Mouse (Mus musculus) heart, postnatal 4 days (tissue): ENCODE results near the gene Esyt1. TPM values are rescaled to one million over a fixed set of nuclear protein-coding genes. Genes with fewer than 3 reads are reported as not detected.
"Not testable (repeated sequence)": the region's sequence is repeated elsewhere in the genome, so short reads cannot be mapped to it uniquely, and the experiment has no call there.

Experiments used
- DNase-seq: peaks from one replicate; pipeline ENCODE4 v3.0.0; 2021
- total RNA-seq, 2 experiments: library from RNA; stranded (reverse); gene quantifications; 2 replicates each; pipeline ENCODE4 v1.2.3; 2021

The Esyt1 gene
- 10 to 100 TPM; 28.4 to 31.3 TPM for total RNA-seq

- peak; percentile 94 for DNase-seq
Measured at GRCm38 (mm10) chr10:128525671-128526308, at the start of gene Esyt1. Gene Esyt1 (minus strand): TSS chr10:128525871.

DNA sequence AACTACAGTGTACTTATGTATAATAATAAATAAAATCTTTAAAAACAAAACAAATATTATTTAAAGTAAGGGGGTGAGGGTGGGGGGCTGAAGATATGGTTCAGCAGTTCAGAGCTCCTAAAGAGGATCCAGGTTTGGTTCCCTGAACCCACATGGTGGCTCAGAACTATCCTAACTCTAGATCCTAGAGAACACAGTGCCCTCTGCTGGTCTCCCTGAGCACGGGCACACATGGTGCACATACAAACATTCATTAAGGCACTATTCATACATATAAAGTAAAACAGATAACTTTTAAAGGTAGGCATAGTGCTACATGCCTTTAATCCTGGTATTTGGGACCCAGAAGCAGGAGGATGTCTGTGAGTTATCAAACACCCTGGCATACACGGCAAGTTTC is 49.4 kb upstream of the Esyt1 start:
- DNase-seq: no peak

DNA sequence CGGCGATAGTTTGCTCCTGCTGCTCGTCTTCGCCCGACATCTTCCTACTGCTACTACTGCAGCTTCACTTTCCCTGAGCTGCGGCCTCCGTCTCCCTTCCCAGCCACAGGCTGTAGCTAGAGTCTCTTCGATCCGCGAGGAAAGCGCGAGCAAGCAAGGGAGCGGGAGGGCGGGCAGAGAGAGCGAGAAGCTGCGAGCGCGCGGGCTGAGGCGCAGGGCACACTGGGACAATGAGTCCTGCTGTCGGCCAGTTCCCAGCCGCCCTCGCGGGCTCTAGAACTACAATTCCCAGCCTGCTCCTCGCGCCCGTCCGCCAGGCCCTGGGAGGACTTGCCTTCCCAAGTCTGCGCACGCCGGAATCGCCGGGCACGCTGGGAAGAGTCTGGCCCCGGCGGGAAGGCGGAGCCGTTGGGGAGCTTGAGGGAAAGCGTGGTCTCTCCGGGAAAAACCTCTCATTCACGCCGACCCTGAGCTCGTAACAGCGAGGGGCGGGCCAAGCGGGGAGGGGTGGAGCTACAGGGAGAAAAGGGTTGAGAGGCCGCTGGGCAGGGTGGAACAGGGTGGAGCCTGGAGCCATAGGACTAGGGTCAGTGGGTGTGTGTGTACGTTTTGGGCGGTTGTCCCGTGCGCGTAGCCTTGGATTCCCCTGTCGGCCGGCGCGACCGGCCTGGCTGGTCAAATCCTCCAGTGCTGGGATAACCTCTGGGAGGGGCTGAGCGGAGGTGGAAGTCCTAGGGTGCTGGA is 40.3 kb upstream of the Esyt1 start, which contains the start of gene Pa2g4:
Pa2g4 (minus strand) TSS at position 200 of the 744 bp plus-strand sequence.
- DNase-seq: peak; percentile 98

DNA sequence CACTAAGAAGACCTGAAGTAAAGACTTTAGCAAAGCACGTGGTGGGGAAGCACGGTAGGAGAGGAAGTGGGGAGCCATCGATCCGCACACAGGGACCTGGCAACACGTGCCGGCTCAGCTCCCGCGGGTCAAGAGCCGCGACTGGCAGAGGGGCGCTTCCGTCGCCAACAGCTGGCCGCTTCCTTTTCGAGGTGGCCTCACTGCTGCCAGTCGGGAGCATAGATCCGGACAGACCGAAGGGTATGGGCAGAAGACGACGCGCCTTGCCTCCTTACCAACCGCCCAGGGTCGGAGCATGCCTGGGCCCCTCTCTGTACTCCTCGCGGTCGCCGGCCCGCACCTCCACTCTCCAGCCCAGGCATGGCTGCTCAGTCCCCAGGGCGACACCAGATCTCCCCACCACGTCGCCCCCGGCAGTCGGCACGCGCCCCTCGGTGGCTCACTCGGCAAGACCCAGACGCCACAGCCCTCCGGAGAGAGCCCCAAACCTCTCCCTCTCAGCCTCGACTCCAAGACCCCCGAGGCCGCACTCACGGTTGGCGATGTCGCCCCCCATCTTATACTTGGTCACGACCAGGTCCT is 39.6 kb upstream of the Esyt1 start:
- DNase-seq: peak; percentile 59

- DNase-seq: no peak
Measured at GRCm38 (mm10) chr10:128563544-128563943, 37.9 kb upstream of the Esyt1 start.

DNA sequence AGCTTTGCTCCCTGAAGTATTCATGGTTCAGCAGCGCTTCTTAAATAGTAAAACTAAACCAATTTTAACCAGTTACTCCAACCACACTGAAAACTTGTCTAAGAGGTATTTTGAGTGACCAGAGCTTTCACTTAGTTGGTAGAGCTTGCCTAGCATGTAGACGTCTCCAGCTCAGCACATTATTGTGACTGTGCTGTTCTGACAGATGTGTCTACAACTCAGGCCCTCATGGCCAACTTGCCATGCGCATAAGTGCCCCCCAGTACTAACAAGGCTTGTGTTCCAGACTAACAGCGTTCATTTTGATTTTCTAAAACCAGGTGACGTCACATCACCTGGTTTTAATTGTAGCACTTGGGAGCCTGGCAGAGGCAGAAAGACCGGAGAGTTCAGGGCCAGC is 31.3 kb upstream of the Esyt1 start:
- no peak for DNase-seq

DNA sequence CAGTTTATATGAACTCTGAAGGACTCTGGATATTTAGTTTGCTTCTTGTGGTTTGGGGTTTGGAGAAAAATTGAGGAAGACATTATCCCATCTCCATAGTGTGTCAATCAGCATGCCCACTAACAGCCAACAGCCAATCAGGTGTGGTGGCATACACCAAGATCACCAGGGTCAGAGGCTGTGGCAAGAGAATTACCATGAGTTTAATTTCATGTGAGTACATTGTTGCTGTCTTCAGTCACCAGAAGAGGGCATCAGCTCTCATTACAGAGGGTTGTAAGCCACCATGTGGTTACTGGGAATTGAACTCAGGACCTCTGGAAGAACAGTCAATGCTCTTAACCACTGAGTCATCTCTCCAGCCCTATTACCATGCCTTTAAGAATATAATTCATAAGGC is 30.6 kb upstream of the Esyt1 start:
- no peak for DNase-seq

- not testable (repeated sequence) for DNase-seq
Measured at GRCm38 (mm10) chr10:128555567-128555966, 29.9 kb upstream of the Esyt1 start.

DNA sequence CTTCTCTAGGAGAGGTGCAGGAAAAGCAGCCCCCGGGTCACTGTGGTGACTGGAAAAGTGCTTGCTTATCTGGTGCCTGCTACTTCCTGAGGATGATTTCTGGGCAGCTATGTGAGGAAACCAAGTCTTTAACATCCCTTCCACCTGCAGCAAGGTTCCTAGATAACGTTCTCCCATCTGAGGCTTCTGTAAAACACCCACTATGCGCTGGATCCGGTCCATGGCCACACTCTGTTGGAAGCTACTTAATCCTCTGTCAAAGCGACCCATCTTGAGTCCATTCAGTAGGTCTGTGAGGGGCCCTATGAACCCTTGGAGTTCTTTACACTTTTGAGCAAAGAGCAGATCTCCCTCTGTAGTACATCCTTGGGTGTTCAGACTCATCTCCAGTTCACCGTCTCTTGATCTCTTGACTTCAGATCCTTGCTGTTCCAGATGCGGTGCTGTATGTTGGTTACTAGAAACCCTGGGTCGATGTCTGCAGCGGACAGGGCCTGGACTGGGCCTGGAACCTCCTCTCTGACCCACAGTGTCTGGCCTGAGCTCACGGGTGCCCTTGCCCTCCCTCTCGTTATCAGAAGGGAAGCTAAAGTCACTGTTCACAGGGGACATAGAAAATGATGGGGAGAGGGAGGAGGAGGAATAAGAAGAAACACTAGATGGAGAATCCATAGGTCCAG is 24.6 kb upstream of the Esyt1 start:
- not testable (repeated sequence) for DNase-seq

DNA sequence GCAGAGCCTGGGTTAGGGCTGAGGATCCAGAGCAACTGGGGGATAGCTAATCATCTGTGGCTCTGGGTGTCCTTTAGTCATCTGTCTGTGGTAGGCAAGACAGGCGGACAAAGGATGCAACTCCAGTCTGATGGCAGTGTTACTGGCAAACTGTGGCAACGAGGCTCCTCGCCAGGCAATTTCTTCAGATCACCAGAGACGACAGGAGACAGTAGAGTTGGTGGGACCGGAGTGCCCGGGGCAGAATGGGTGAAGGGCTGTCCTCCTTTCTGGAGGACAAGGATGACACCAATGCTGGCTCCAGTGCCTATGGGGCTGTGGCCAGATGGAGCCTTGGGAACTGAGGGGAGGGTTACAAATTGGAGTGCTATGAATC is 24.0 kb upstream of the Esyt1 start:
- not testable (repeated sequence) for DNase-seq

DNA sequence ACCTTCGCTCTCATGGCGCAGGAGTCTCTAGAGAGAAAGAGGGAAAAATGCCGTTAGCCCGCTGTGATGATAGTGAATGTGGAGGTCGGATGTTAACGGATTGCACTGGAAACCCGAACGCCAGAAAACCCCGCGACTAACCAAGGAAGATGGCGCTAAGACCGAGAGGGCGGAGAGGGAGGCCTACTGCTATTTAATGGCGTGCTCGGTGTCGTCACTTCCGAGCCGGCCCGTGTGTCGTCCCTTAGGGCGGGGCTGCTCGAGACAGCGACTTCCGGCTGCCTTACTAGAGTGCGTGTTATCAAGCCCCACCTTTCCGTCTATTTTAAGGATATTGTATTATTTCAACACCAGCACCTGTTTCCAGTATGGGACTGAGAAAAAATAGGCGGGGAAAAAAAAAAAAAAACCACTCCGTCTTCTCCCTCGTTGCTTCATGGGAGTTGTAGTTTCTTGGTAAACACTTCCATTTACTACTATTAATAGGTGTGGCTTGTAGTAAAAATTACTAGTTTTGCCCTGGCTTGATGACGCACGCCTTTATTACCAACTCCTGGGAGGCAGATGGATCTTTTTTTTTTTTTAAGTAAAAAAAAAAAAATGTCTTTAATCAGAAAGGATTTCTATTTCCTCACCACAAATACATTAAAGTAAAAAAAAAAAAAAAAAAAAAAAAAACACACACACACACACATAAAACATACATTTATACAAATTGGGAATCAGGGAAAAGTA is 23.4 kb upstream of the Esyt1 start, which contains the start of gene Rpl41:
Rpl41 (minus strand) TSS at position 359 of the 735 bp plus-strand sequence.
- DNase-seq: peak; percentile 93

DNA sequence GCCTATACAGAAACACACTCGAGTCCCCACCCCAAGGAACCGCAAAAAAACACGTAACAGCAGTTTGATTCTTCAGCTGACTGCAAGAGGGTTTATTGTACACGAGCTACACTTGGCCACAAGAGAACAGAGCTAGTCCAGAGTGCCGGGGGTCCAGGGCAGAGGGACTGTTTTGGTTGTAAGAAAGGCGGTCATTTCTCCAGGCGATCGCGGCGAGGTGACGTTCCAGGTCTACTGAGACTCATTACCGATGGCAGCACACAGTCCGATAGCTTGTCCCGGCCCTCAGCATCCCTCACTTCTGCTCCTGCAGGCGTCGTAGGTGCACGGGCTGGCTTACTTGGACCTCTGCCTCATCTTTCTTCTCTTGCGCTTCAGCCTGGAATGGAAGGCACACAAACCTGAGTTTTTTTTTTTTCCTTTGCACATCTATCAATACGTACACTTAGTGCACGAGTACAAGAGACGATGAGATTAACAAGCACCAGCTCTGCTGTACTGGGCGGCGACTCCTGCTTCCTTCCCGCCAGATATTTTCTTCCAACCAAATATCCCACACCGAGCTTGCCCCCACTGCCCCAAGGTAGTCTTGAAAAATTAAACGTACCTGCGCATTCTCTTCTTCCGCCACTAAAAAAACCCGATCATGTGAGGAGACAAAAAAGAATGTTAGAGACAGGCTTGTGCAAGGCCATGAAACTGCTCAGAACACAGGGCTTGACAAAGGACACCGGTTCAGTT is 22.6 kb upstream of the Esyt1 start:
- DNase-seq: not testable (repeated sequence)

DNA sequence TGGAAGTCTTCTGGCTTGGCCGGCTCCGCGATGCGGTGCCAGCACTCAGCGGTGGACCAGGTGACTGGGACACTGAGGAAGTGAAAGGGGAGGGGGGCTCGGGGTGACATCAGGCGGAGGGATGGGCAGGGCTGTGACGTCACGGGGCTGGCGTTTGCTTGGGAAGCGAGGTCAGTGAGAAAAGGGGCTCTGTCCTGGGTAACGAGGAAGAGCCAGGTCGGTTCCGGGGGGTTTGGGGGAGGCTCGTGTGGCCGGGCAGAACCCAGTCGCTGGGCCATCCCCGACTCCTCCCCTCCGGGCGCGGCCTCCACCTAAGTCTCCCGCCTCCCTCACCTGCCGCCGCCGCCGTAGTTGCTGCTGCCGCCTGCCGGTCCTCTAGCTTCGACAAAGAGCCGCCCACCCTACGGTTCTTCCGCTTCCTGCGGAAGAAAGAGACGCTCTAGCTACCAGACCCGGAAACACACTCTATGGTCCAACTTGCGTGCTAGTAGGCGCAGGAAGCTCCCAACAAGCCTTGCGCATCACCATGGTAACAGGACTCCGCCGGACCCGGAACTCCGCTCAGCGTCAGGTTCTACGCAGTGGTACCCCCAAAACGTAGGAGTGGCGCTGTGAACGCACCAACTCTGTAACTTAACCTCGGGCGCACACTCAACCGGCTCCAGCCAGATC is 21.8 kb upstream of the Esyt1 start, which contains the start of gene Zc3h10:
Zc3h10 (minus strand) TSS at position 414 of the 672 bp plus-strand sequence.
- DNase-seq: peak; percentile 93

- no peak for DNase-seq
Measured at GRCm38 (mm10) chr10:128546787-128547186, 21.1 kb upstream of the Esyt1 start.

DNA sequence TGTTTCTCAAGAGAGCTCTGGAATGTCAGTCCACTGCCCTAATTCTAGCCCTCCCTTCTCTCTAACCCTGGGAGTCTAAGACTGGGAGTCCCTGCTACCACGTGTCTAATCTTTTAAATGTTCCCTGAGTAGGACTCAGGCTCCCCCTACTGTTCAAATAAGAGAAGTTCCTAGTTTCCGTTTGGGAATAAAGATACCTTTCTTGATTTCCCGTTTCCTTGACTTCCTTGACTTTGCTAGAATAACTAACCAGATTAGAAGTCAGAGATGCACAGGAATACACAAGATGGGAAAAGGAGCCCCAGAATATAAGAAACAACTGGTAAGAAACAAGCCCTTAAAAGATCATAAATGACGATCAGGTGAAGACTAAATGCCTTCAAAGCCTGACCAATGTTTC is 20.7 kb upstream of the Esyt1 start:
- DNase-seq: no peak

DNA sequence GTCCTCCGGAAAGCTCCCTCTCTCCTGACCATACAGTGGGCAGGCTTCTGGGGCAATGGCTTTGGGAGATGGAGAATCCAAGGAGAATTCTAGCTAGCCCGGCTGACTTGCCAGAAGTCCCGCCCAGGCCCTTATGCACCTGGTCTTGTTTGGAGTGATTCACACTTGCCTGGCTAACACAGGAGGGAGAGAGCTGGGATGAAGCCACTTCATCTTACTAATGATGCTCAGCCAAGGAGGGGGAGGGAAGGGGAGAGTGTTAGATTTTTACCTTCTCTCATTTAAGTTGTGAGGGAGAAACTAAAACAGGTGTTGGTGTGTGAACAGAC is 19.9 kb upstream of the Esyt1 start:
- no peak for DNase-seq

GRCm38 (mm10) chr10:128544674-128545569 is 19.3 kb upstream of the Esyt1 start:
- no peak for DNase-seq

- DNase-seq: no peak
Measured at GRCm38 (mm10) chr10:128544151-128544657, 18.5 kb upstream of the Esyt1 start.

DNA sequence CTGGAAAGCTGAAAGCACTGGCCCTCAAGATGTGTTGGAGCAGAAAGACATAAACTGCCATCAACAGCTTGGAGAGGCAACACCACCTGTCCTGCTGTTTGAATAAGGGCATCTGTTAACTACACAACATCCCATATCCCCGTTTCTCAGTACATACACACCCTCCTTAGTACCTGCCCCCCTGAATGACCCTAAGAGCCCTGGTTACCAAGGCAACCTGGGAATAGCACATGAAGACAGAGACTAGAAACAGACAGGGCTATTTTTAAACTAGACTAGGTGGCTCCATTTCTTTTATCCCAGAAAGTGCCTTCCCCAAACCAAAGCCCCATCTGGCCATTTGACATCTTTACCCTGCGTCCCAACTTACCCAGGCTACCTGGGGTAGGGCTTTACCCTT is 17.4 kb upstream of the Esyt1 start:
- no peak for DNase-seq
